Mouse (Mus musculus): ENCODE results near the gene Spag16.

The Spag16 gene

GRCm38 (mm10) chr1:70442209-70443080 lies 615.7 kb downstream of the Spag16 start:
- no peak for DNase-seq (ENCODE audit: low read depth, low spot score)

GRCm38 (mm10) chr1:70479864-70480263 lies 653.1 kb downstream of the Spag16 start:
- DNase-seq (ENCODE audit: low read depth, low spot score), result no peak

GRCm38 (mm10) chr1:70518918-70519317 lies 692.1 kb downstream of the Spag16 start:
- peak; percentile 2 for DNase-seq (ENCODE audit: low read depth, low spot score)

GRCm38 (mm10) chr1:70527134-70527533 lies 700.4 kb downstream of the Spag16 start:
- no peak for DNase-seq (ENCODE audit: low read depth, low spot score)

GRCm38 (mm10) chr1:70529771-70530170 lies 703.0 kb downstream of the Spag16 start:
- no peak for DNase-seq (ENCODE audit: low read depth, low spot score)

GRCm38 (mm10) chr1:70551839-70552238 lies 725.1 kb downstream of the Spag16 start:
- DNase-seq (ENCODE audit: low read depth, low spot score), result no peak

GRCm38 (mm10) chr1:70621805-70622204 lies 795.0 kb downstream of the Spag16 start:
- DNase-seq (ENCODE audit: low read depth, low spot score), result peak; percentile 89

GRCm38 (mm10) chr1:70624803-70625460 lies 798.2 kb downstream of the Spag16 start:
- no peak for DNase-seq (ENCODE audit: low read depth, low spot score)

- no peak for DNase-seq (ENCODE audit: low read depth, low spot score)
These were observed 825.9 kb downstream of the Spag16 start for GRCm38 (mm10) chr1:70652719-70653118.

GRCm38 (mm10) chr1:70692529-70692928 lies 865.8 kb downstream of the Spag16 start:
- no peak for DNase-seq (ENCODE audit: low read depth, low spot score)

- DNase-seq (ENCODE audit: low read depth, low spot score), result no peak
These were observed 873.5 kb downstream of the Spag16 start for GRCm38 (mm10) chr1:70700270-70700669.

GRCm38 (mm10) chr1:70703934-70704333 lies 877.2 kb downstream of the Spag16 start:
- DNase-seq (ENCODE audit: low read depth, low spot score), result no peak

- no peak for DNase-seq (ENCODE audit: low read depth, low spot score)
These were observed 879.1 kb downstream of the Spag16 start for GRCm38 (mm10) chr1:70705821-70706220.

- no peak for DNase-seq (ENCODE audit: low read depth, low spot score)
These were observed 898.3 kb downstream of the Spag16 start for GRCm38 (mm10) chr1:70725045-70725444.

GRCm38 (mm10) chr1:70725655-70726066 lies 898.9 kb downstream of the Spag16 start, which contains the start of gene Vwc2l:
Vwc2l (plus strand) TSS chr1:70725715.
- DNase-seq (ENCODE audit: low read depth, low spot score), result peak; percentile 48
